Mouse (Mus musculus) yolk sac, embryonic 10.5 days (tissue): ENCODE measurements around the gene Cltc.
"Not testable (repeated sequence)": the region's sequence is repeated elsewhere in the genome, so short reads cannot be mapped to it uniquely, and the experiment has no call there.

Experiments
- DNase-seq: peaks from one replicate; pipeline ENCODE4 v3.0.0-alpha.2; 2017; ENCODE audit warnings: low spot score

Gene Cltc

DNA sequence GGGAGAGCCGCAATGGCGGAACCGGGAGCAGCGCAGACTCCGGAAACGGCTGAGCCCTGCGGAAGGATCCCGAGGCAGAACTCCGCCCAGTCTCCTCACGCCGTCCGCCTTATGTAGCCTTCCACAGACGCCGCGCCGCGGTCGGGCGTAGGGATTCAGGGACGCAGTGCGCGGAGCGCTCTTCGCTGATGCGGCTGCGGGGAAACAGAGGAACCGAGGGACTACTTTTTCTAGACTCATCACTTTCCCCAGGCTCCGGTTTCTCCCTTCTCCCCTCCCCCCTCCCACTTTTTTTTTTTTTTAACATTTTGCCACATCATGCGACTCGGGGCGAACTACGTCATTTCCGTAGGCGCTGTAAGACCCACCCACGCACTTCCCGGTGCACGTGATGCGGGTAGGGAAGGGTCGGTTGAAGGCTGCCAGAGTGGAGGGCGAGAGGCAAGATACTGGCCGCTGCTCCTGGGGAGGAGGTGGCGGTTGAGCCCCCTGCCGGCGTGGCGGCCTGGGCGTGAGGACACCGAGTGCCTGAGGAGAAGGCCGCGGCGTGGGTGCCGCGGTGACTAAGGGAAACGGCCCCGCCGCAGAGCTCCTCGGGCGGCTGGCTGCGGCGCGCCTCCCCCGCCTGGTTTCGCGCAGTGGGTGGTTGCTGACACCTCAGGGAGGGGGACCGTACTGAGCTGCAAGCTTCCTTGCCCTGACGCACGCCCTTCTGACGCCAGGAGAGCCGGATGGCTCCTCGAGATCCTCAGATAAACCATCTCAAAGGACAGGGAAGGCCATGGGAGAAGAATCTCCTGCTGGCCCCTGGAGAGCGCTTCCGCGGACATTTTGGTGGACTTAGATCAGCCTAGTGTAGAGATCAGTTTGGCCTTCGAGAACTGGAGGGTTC is at the start of gene Cltc:
Cltc (minus strand) TSS at position 86 of the 892 bp plus-strand sequence.
- peak; percentile 98 for DNase-seq

DNA sequence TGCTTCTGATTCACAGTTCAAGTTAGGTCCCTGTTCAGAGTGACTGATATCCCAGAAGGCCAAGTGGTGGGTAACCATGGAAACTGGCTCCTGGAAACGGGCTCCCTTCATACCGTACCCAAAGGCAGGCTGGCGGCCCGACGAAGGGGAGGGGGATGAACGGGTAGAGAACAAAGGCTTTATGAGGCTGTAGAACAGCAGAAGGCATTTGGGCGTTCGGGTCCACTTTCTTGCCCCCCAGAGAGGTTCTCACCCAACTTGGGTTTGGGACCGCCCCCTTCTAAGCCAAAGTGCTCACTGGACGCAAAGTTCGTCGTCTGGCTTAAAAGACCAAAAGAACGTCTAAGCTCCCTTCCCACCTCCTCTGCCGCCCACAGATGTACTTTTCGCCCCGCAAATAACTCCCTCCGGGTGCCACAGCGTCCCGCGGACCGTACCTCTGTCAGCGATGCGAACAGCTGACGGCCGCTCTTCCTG is 49.7 kb upstream of the Cltc start:
- DNase-seq: peak; percentile 62

DNA sequence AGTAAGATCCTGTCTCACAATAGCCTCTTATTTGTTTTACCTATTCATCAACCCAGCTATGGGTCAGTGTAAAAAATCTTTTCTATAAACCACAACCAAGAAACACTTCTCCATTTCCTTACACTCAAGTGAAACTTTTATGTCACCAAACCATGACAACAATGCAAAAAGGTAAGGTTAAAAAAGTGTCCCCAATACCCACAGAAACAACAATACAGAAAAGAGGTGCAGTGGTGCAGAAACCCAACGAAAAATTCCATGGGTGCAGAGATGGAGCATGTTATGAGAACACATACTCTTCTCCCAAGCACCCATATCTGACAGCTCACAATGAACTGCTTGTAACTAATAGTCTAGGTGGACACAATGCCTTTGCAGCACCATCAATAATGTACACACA is 36.8 kb upstream of the Cltc start:
- DNase-seq: no peak

DNA sequence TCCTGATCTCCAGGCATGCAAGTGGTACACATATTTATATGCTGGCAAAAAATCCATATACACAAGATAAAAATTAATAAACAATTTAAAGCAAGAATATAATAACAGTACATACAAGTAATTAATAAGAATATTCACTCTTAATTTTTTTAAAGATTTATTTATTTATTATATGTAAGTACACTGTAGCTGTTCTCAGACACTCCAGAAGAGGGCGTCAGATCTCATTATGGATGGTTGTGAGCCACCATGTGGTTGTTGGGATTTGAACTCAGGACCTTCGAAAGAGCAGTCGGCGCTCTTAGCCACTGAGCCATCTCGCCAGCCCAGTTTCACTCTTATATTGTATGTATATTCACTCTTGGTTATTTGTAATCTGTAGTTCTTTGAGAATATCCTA is 30.1 kb upstream of the Cltc start:
- not testable (repeated sequence) for DNase-seq

DNA sequence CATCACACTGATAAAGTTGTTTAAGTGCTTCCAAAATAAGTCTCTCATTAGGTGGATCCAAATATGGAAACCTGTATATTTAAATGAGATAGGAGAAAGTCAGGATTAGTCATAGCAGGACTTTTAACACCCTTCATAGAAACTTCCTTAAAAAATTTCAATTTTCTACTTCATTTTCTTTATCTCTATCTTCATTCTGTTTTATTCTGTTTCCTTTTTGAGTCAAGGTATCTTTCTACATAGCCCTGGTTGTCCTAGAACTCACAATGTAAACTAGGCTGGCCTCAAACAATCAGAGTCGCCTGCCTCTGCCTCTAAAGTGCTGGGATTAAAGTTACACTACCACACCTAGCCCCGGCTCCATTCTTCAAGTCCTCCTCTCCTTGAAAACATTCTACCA is 28.4 kb upstream of the Cltc start:
- no peak for DNase-seq

DNA sequence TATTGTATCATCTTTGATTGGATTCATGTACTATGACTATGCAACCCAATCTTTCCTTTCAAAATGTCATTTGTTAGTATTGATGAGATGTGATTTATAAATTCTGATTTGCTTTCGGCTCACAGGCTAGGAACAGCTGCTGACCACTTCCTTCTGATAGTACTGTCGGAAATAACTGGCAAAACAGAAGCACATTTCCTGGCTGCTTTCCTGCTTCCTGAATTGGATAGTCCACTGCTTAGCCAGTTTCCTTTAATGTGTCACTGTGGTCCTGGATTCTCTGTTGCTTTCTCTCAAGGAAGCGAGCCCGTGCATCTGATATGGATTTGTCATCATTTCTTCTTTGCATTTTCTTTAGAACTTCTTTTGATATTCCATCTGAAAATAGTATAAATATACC is 12.5 kb upstream of the Cltc start:
- no peak for DNase-seq

DNA sequence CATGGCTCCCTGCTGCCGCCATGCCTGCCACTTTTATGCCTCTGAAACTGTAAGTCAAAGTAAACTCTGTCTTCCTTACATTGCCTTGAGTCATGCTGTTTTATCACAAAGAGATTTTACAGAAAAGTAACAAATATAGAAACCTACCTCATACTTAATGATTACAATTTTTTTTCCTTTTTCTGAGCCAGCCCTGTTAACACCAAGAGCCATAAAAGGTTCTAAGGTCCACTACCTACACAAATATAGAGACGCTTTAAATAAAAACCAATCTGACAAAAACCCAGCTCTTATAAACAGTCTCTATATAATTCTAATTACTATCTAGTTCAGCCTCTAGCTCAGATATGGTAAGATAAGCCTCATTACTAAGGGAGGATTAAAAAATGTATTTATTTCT is 7.1 kb upstream of the Cltc start:
- DNase-seq: no peak

DNA sequence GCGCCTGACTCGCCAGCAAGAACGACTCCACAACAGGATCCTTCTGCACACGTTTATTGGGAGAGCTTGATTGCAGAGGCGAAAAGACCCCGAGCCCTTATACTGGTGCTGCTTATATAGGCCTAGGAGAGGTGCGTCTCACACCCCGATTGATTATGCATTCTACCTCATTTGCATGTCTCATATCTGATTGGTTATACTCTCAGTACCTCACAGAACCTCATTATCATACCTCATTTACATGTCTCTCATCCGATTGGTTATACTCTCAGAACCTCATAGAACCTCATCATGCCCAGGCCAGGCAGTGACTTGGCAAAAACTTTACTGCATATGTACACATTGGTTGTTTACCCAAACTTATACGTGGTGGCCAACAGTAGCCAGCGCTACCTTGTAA is 5.8 kb upstream of the Cltc start:
- DNase-seq: not testable (repeated sequence)

DNA sequence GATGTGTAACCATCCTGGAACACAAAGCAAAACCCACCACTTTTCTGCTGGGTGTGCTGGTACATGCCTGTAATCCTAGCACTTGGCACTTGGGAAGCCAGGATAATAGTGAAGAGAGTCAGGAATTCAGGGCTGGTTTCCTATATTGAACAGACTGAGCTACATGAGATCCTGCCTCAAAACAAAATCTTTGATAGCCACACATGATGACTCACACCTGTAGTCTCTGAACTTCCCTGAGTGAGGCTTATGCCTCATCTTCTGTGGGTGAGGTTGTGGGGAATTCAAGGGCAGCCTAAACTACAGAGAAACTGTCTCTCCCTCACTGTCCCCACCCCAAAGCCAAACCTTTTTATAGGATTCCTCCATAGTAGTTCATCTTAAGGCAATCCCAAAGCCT is 3.0 kb upstream of the Cltc start:
- DNase-seq: no peak

DNA sequence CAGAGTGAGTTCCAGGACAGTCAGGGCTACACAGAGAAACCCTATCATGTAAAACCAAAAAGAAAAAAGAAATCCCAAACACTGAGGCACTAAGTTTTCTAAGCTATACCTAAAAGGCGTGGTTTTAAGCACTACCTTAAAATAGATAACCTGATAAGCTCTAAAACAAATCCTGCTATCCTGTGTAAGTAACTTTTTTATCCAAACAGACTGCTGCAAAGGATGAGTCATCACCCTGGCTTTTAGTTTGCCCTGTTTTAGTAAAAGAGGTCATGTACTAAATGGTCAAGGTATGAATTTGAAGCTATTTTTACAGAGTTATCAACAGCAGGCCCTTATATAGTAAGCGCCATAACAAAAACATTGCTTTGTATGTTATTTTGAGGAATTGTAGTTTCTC is 2.5 kb upstream of the Cltc start:
- DNase-seq: no peak

DNA sequence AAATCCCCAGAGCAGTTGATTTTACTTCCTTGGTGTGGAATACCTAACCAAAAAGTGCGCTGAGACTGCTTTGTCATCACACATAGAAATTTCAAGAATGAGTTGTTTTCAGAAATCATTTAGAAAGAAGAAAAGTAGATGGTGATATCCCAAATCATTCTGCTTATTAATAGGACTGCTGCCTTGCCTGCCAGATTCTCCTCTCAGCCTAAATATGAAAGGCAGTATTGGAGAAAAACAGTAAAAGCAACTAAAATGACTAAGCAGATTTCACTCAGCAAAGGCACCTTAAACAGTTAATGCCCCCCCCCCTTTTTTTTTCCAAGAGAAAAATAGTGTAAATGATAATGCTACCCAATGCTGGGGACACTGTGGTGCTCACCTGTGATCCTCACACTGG is 1.9 kb upstream of the Cltc start:
- DNase-seq: no peak

DNA sequence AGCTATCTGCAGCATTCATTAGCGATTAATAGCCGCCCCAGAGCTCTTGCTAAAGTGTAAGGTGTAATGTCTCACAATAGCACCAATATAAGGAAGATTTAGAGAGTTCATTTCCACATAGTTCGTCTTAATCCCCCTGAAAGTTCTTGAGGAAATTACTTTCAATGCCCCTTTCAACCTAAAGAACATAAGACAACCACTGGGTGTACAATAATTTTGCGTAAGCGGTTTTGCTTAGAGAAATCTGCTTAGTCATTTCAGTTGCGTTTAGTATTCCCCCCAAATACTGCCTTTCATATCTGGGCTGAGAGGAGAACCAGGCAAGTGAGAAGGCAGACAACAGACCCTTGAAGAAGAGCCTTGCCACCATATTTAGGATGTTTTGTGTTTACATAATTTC is 1.2 kb upstream of the Cltc start:
- DNase-seq: no peak

DNA sequence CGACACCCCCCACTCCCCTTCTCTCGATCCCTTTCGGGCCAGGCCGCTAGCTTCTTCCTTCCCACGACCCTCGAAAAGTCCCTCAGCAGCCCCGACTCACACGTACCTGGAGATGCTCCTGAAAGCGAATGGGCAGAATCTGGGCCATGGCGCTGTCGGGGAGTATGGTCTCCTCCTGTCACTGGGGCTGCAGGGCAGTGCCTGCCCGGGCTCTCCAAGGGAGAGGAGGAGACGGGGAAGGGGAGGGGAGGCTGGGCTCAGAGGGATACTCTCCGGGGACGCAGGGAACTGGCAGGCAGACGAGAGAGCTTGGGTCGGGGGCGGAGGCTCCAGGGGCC is 254 bp downstream of the Cltc start:
- no peak for DNase-seq

DNA sequence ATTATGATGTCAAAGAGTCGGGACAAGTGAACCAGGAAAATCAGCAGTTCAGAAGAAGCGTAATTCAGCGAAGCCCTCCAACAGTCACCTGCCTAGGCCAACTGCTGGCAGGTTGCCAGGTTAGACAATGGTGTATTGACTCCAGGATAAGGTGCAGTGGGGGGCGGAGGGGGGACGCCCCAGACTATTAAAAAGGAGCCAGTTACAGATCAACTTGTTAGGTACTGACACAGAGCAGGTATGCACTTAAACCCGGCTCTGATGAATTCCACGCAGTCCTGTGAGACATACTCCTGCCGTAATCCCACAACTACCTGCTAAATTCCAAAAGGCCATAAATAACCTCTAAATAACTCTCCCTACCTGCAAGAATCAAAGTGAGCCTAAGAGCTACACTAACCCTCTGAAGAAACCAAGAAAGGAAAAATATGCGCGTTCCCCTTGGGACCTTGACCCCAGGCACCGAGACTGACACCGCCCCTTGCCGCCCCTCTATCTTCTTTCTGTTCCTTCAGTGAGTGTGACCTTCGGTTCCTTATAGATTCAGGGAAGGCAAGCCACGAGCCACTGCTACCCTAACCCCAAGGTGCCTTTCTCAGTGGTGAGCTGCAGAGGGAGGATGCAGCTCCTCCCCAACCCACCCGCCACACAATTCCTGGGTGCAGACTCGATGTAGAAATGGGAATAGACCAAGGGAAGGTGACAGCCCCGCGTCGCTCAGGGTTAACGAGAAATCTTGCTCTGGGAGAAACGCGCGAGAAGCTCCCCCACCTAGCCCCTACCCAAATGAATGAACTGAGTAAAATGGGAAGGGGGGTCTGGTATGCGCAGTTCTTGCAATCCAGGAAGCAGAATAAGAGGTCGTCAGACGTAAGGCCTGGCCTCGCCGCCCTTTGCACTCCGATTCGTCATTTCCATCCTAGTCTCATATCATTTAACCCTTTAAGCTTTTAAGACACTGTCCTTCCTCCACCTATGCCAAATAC is 916 bp downstream of the Cltc start:
- DNase-seq: peak; percentile 69

DNA sequence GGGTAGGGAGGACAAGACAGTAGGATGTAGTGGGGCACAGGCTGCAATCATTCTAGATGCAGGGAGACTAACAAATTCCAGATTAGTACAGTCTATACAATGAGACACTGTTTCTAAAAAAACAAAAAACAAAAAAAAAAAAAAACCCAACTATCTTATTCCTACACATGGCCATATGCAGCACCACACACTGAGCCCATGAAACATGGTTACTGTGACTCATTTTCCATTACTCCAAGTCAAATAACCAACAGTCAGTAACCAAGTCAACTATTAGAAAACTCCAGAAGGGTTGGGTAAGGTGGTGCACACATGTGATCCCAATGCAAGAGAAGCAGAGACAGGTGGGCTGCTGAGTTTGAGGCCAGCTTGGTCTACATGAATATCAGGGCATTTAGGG is 5.0 kb downstream of the Cltc start:
- no peak for DNase-seq

DNA sequence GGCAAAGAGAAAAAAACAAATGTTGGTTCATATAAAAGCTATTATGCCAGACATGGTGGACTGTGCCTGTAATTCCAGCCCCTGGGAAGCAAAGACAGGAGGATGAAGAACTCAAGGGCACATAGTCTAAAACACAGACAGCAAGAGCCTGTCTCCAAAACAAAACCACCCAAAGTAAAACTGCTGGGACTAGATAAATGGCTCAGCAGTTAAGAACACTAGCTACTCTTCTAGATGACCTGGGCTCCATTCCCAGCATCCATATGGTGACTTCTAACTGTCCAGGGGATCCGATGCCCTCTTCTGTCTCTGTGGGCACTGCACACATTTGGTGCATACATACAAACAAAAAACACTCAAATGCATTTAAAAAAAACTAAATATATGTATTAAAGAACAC is 6.4 kb downstream of the Cltc start:
- DNase-seq: no peak

DNA sequence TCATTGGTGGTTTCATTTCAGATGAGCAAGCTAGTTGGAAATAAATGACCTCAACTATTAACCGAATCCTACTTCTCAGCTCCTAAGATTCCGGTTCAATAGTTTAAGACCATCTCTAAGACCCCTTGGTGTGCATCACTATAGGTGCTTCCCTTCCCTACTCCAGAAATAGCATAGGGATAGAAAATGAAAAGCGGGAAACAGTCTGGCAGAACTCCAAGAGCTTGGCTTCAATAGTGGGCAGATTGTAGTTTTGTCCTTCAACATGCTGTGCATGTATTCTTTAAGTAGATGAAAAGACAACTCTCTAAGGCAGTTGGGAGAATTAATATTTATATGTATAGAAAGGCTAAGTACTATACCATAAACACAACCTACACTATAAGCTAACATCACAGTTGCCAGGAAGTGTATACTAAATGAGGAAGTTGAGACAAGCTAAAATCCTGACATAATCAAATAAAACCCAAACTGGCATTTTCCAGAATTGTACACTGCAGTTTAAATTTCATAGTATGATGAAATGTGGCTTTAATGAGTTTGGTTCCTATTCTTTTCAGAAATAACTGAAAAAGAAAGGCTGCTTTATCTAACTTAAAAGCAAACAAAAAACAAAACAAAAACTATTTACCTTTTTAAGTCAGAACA is 7.5 kb downstream of the Cltc start:
- DNase-seq: no peak

DNA sequence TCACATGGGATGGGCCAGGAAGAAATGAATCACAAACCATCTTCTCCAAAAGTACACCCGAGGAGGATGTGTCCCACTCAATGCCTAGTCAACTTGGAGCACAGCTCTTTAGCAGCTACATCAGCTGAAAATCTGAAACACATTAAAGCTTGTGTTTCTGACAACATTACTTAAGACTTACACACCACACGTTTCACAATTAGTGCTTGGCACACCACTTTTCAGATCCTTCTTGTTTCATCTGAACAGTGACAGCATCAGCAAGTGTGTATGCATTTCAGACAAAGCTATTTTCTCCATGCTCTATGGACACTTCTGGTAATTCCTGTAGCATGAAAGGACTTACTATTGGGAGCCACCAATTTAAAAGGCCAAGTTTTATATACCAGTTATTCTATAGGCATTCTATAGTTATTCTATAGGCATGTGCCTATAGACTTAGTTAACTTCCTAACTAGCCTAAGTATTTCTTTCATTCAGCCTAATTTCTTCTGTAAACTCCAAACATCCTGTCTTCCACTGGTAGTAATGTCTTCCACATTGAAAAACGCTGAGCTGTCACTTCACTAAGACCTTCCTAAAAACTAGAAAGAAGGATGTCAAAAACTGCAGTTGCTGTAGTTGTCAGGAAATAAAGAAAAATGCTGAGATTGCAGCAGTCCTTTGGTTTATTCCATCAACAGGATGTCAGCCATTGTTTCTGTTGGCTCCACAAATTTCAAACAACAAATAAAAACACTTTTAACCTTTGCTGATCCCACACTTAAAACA is 11.5 kb downstream of the Cltc start:
- no peak for DNase-seq

DNA sequence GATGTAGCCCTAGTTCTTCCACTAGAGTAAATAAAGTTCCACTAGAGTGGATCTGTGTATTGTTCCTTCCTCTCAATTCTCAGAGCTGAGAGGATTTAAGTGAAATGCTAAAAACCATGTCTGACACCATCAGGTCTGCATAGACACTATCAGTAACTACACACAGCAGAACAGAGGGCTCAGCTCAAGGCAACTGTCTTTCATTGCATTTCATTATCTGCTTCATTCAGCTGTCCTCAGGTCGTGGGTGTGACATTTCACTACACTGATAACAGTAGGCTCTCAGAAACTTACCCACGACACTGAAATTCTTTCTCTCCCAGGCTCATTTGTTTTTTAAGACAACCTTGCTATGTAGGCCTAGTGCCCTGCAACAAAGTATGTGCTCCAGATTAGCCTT is 14.8 kb downstream of the Cltc start:
- DNase-seq: peak; percentile 47

DNA sequence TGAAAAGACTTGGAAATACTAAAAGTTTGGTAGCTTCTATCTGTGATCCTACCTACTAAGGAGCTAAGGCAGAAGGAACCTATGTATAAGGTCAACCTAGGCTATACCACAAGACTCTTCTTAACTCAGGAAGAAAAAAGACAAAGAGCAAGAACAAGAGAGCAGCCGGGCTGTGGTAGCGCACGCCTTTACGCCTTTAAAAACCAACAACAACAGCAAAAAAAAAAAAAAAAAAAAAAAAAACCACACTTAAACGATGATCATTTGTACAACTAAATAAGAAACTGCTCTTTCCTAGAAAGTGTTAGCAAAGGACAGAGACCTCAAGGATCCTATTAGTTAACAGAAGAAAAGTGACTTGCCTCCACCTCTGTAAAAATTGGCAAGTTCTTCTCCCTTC is 15.9 kb downstream of the Cltc start:
- no peak for DNase-seq

DNA sequence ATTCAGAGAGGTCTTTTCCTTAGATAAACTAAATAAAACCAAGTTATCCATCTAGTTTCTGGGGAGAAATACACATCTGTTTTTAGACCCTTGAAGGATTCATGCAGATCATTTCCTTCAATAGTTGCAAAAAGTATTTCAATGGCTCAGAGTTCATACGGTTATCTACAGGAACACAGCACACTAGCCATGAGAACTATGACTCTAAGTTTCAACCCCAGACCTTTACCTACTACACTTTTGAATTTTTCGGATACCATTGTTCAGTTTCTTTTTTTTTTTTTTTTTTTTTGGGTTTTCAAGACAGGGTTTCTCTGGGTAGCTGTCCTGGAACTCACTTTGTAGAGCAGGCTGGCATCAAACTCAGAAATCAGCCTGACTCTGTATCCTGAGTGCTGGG is 17.9 kb downstream of the Cltc start:
- DNase-seq: no peak

DNA sequence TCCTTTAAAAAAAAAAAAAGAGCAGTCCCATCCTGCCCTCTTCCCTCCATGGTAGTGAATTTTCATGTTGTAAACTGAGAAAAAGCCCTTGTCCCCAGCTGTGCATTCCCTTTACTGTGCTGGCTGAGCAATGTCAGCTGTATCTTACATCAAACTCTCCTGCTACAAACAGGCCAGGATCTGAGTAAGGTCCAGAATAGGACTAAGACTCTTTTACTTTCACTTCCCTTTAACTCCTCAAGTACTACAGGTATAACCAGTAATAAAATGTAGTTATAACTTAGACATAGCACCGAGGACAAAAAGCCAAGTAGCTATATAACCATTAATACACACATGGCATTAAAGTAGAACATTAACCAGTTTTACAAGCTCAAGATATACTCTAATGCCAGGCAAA is 18.4 kb downstream of the Cltc start:
- no peak for DNase-seq
